Mouse (Mus musculus) testis, adult 2 months (tissue): ENCODE results near the gene Zmat5.

Experiments
- CTCF ChIP-seq: fragments of 200-500 bp; IDR thresholded peaks from 2 replicates; pipeline ENCODE4 v1.5.1; 2012; ENCODE audit warnings: low read depth, mild to moderate bottlenecking, inconsistent platforms, low read length, moderate library complexity; ENCODE audit not compliant: control insufficient read depth, insufficient read depth, insufficient replicate concordance
- POLR2A ChIP-seq: fragments of 200-500 bp; IDR thresholded peaks from 2 replicates; pipeline ENCODE4 v1.6.1; 2012; ENCODE audit warnings: low read depth, mild to moderate bottlenecking, inconsistent platforms, low read length, moderate library complexity; ENCODE audit not compliant: control insufficient read depth

- TF ChIP-seq CTCF, result no peak
- TF ChIP-seq POLR2A, result no peak
Observed at GRCm38 (mm10) chr11:4757789-4758158, 53.3 kb downstream of the Zmat5 start.
